Mouse (Mus musculus) spleen, adult 12 weeks (tissue): ENCODE measurements around the gene Nudt16l1.

Experiments used
- DNase-seq: peaks from one replicate; pipeline ENCODE4 v3.0.0; 2022; ENCODE audit warnings: low spot score

The Nudt16l1 gene

GRCm38 (mm10) chr16:4913783-4914735, 24.5 kb upstream of the Nudt16l1 start:
- peak; percentile 62 for DNase-seq

- no peak for DNase-seq
These were observed 22.6 kb upstream of the Nudt16l1 start for GRCm38 (mm10) chr16:4915931-4916330.

- no peak for DNase-seq
These were observed 22.0 kb upstream of the Nudt16l1 start for GRCm38 (mm10) chr16:4916608-4917007.

GRCm38 (mm10) chr16:4920556-4920955, 18.0 kb upstream of the Nudt16l1 start:
- no peak for DNase-seq

- DNase-seq = no peak
These were observed 16.1 kb upstream of the Nudt16l1 start for GRCm38 (mm10) chr16:4922481-4922880.

GRCm38 (mm10) chr16:4923996-4924395, 14.6 kb upstream of the Nudt16l1 start:
- no peak for DNase-seq

- no peak for DNase-seq
These were observed 10.6 kb upstream of the Nudt16l1 start for GRCm38 (mm10) chr16:4927967-4928366.

GRCm38 (mm10) chr16:4928474-4928873, 10.1 kb upstream of the Nudt16l1 start:
- no peak for DNase-seq

GRCm38 (mm10) chr16:4932429-4932828, 6.1 kb upstream of the Nudt16l1 start:
- no peak for DNase-seq

- DNase-seq = no peak
These were observed 3.1 kb upstream of the Nudt16l1 start for GRCm38 (mm10) chr16:4935430-4935829.

- no peak for DNase-seq
These were observed 2.4 kb upstream of the Nudt16l1 start for GRCm38 (mm10) chr16:4935931-4936703.

GRCm38 (mm10) chr16:4937351-4938190, 990 bp upstream of the Nudt16l1 start:
- DNase-seq = no peak

- DNase-seq = peak; percentile 85
These were observed 428 bp downstream of the Nudt16l1 start for GRCm38 (mm10) chr16:4938989-4939388.

GRCm38 (mm10) chr16:4939412-4939811, 851 bp downstream of the Nudt16l1 start:
- peak; percentile 9 for DNase-seq

- no peak for DNase-seq
These were observed 1.8 kb downstream of the Nudt16l1 start for GRCm38 (mm10) chr16:4940311-4940850.

- DNase-seq = no peak
These were observed 2.5 kb downstream of the Nudt16l1 start for GRCm38 (mm10) chr16:4941016-4941415.

- no peak for DNase-seq
These were observed 4.3 kb downstream of the Nudt16l1 start for GRCm38 (mm10) chr16:4942868-4943267.

- no peak for DNase-seq
These were observed 4.9 kb downstream of the Nudt16l1 start for GRCm38 (mm10) chr16:4943431-4943830.

GRCm38 (mm10) chr16:4945415-4945814, 6.9 kb downstream of the Nudt16l1 start:
- no peak for DNase-seq

- no peak for DNase-seq
These were observed 7.6 kb downstream of the Nudt16l1 start for GRCm38 (mm10) chr16:4946155-4946554.

GRCm38 (mm10) chr16:4947378-4947777, 8.8 kb downstream of the Nudt16l1 start:
- no peak for DNase-seq

GRCm38 (mm10) chr16:4956609-4957008, 18.0 kb downstream of the Nudt16l1 start:
- DNase-seq = no peak
